Mouse (Mus musculus) frontal cortex, adult 2 months (tissue): ENCODE results near the gene Mypn. TPM values are rescaled to one million over a fixed set of nuclear protein-coding genes. Genes with fewer than 3 reads are reported as not detected.

Experiments
- DNase-seq, 2 experiments: peaks; one replicate each; pipeline ENCODE4 v3.0.0; 2022; ENCODE audit warnings: low spot score in 1 of 2; ENCODE audit errors: extremely low spot score in 1 of 2
- polyA plus RNA-seq: library from polyadenylated mRNA; depleted of rRNA; stranded (reverse); fragments of >200 nt; gene quantifications from 2 replicates; pipeline ENCODE4 v1.2.3, GENCODE M21; 2012; rRNA removed

Gene Mypn
- 1.9 and 2.0 TPM in 2 replicates for polyA plus RNA-seq

DNA sequence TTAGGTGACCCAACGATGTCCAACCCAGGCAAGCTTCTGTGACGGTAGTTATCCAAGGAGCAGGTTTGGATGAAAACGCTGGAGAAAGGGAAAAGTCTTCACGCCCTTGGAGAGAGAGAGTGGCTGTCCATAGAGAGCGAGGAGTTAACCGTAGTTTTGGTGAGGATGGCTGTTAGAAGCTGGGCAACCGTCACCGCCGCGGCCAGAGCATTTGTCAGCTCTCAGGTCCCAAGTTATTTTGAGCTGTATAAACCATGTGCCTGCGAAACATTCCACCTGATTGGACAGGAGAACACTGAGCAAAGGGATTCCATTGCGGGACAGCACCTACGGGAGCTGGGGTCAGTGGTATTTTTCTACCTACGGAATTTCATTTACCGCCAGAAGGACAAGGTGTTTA is at the start of gene Mypn:
Gene Mypn (minus strand): TSS at position 225 of the 400 bp plus-strand sequence.
- no peak for DNase-seq

DNA sequence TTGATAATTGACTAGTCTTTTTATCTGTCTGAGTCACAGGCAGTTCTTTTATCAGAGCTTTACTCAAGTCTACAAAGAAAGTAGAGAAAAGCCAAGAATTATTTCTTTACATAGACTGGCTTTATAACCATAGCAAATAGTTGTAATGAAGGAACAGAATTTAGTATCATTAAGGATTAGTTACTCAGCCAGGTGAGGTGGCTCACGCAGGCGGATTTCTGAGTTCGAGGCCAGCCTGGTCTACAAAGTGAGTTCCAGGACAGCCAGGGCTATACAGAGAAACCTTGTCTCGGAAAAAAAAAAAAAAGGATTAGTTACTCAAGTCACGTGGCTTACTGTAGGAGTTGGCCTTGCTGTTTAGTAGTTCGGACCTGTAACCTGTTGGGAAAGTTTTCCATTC is 44.7 kb upstream of the Mypn start:
- no peak for DNase-seq

DNA sequence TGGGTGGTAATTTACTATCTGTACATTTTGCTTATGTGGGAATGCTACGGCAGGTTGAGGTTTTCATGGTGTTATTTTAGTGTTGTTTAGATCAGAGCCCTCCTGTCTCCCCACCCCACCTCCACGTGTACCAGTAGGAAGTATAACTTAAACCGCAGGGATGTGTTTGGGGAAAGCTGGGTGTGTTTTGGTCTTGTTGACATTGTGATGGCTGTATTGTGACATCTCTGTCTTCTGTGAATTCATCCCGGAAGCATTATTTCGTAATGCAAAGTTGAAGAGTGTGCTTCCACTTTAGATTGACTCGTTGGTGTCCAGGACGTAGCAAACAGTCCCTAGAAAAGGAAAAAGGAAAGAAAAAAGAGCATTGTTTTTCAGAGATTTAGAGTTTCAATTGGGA is 43.7 kb upstream of the Mypn start:
- DNase-seq, result no peak

DNA sequence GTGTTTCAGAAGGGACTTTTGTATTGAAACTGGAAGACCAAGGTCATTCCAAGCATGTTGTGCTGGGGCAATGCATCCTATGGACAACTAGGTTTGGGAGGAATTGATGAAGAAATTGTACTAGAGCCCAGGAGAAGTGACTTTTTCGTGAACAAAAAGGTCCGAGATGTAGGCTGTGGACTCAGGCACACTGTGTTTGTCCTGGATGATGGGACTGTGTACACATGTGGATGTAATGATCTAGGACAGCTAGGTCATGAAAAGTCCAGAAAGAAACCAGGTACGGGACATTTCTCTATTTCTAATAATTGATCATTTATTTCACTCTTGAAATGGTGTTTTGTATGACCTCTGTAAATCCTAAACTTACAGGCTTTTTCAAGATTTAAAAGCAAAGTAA is 42.1 kb upstream of the Mypn start:
- no peak for DNase-seq

DNA sequence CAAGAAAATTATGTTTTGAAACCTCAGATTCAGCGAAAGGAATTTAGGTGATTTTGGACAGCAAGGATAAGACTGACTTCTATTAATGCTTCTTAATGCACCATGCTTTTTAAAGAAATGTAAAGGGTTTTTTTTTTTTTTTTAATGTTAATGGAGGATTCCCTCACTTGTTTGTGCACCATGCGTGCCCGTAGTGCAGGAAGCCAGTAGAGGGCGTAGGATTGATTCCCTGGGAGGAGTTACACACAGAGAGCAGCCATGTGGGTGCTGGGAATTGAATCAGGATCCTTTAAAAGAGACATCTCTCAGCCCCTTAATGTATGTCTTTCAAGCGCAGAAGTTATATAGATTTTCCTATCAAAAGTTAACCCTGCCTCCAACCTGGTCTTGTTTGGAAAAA is 41.0 kb upstream of the Mypn start:
- DNase-seq, result no peak

DNA sequence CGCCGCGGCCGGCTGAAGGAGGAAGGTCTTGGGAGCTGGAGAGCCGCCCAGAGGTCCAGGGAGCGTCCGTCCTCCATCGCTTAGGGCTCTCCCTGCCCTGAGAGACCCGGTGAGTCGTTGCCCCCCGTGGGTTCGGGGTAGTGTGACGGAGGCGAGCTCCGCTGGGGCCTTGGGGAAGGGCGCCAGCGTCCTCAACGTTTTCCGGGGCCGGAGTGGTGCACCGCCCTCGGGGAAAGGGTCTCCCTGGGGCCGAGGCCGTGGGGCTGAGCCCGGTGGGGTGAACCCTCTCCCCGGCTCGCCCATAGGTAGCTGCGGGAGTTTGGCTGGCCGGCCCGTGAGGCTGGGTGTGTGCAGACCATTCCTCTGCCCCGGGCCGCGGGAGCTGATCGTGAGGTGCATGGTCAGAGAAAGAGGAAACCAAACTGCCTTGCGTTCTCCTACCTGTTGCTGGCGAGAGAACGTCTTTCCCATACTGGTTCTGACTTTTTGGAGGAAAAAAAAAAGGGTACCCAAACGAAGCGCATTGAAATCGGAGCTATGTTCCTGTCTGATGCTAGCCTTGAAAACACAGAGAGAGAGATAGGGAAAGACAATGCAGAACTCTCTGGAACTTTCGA is 40.4 kb upstream of the Mypn start:
- no peak for DNase-seq

DNA sequence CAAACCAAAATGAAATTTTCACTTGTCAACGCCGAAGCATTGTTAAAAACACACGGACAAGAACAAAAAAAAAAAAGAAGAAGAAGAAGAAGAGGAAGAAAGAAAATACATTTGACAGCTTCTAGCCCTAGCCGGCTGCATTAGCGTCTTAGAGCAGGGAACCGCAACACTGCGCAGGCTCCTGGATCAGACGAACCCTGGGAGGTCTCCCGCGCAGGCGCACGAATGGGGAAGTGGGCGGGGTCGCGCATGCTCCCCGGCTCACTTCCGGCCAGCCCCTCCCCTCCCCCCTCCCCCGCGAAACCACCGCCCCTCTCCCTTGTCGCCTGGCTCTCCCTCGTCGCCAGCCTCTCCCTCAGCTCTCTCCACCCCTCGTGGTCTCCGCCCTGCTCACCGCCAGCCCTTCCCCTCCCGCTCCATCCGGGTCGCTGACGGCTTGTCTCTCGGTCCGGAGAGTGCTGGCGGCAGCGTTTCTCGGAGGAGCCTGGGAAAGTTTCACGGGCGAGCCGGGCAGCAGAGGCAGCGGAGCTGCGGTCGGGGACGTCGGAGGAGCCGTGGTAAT is 39.8 kb upstream of the Mypn start, which contains the start of gene Herc4:
Gene Herc4 (plus strand): TSS at position 318 of the 562 bp plus-strand sequence.
- peak; percentile 85 to 97 for DNase-seq

DNA sequence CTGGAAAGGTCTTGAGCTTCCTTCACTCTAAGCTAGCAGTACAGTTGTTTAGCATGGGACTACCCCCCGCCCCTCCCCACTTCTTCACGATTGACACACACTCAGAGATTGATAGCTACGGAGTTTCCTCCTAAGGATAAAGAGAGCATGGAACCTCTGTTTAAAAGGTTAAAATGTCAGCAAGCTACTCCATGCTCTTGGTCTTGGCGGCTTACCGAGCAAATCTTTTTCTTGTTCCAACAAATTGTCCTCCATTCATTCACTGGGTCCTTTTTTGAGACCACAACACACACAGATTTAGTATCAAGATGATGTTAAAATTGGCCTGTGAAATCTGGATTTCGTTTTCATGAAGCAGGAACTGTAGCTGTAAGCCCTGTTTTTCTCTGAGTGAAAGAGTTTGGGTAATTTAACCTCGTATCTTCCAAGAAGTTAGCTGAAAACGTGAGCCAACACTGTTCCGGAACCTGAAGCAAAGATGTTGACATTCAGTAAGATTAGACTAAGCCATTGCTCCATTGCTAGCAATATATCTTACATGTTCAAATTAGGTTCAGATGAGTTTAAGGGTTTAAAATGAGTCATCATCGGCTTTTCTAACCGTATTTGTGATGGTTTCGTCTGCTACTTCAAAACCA is 39.2 kb upstream of the Mypn start:
- DNase-seq, result peak in 1 of 2 experiments; percentile 20

DNA sequence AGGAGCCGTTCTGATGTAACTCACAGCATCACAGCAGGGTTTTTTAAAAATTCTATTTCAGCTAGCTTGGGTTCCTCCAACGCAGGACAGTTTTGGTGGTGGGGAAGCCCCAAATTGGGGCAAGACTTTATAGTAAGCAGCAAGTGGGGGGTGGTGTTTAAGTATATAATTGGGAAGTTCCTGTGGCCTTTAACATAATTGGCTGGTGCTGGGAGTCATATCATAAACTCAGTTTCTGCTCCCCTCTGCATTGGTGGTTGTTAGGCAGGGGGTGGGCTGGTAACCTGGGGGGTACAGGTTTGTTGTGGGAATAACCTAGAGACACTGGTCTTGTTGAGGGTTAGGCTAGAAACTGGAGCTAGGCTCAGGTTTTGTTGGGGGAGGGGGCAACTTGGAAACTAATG is 37.1 kb upstream of the Mypn start:
- no peak for DNase-seq

DNA sequence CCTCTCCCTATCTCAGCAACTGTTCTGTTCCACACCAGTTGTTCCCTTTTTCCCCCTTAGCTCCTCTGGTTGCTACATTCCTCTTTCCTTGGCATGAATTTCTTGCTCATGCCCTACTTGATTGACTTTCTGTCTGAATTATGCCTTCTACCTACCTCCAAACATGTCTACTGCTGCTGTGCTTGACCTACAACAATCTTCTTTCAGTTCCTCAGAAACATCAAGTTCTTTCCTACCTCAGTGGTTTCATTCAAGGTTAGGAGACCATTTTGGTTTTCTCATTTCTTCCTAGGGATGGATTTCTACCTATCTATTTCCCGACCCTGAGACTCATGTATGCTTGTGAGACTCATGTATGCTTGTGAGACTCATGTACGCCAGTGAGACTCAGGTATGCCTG is 36.1 kb upstream of the Mypn start:
- DNase-seq, result no peak

DNA sequence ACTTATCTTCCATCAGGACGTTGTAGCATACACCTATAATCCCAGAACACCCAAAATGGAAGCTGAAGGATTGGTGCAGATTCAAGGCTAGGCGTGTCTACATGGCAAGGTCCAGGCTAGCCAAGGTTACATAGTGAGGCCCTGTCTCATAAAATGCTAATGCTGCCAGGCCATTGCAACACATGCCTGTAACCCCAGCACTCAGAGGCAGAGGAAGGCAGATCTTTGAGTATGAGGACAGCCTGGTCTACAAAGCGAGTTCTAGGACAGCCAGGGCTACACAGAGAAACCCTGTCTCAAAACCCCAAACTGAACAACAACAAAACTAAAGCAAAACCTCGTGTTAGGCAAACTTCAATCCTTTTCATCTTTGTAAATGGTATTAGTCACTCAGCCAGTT is 34.3 kb upstream of the Mypn start:
- no peak for DNase-seq

DNA sequence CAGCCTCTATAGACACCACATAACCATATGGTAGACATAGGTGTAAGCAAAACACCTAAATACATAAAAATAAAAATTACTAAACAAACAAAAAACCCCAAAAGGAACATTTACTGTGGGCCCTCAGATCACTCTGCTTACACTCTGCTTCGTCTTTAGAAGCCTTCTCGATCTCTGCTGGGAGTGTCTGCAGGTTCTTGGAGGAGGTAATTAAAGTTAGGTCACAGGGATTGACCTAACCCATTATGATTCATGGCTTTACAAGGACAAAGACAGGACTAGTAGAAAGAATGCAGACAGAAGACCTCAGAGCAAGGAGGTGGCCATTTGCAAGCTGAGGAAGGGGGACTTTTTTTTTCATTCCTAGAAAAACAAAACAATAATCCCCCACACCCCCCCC is 33.5 kb upstream of the Mypn start:
- no peak for DNase-seq

DNA sequence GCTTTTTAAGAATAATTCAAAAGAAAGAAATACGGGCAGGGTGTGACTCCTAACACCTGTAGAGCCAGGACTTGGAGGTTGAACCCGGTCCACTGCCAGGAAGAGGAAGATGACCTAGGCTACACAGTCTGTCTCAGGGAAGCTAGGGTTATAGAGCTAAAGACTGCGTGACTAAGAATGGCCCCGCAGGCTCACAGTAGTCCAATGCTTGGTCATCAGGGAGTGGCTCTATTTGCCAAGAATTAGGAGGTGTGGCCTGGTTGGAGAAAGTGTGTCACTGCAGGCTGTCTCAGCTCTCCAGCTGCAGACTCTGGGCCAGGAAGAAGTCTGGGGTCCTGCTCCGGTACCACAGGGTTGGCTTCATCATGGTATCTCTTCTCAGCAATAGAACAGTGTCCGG is 32.9 kb upstream of the Mypn start:
- no peak for DNase-seq

DNA sequence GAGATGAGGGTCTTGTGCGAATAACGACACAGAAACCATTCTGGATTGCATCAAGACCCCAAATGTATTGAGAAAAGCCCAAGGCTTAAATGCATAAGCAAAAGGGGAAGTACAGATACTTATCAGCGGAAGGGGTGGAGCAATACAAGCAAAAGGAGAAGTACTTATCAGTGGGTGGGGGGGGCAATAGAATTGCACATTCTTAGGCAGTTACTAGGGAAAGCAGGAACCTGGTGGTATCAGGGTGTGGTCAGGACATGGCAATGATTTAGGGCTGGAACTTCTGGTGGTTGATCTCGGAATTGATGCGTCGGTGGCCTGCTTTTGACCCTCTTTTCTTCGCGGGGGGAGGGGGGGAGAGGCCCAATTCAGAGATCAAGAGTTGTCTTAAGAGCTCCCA is 32.1 kb upstream of the Mypn start:
- no peak for DNase-seq

DNA sequence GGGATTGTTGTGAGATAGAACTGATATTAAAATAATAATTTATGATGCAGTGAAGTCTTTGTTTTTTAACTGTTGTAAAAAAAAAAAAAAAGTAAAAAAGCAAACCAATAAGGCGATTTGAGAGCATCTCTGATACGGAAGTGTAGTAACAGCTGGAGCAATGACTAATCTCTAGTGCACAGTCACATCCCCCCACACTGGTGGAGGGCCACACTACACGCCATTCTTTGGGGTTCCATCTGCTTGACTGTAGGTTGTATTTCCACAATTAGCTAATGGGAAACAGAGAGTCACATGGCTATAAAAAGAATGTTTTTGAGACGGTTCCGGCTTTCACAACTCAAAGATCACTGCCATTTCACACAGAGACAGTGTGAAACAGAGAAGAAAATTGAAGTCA is 30.4 kb upstream of the Mypn start:
- peak; percentile 35 to 59 for DNase-seq

DNA sequence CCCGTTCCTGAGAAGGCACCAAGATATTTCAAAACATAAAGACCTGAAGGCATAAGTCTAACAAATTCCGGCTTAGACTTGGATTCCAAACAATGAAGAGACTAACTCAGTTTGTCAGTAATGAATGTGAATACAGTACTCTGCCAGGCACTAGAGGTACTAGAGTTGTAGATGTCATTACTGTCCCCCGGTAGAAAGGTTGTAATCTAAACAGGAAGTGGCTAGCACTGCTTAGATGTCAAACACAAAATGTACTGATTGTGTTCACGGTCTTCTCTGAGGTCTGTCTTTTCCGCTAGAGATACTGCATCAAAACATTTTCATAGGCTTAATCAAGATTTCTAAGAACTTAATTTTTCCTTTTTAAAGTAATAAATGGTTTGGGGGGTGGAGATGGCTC is 27.9 kb upstream of the Mypn start:
- no peak for DNase-seq

DNA sequence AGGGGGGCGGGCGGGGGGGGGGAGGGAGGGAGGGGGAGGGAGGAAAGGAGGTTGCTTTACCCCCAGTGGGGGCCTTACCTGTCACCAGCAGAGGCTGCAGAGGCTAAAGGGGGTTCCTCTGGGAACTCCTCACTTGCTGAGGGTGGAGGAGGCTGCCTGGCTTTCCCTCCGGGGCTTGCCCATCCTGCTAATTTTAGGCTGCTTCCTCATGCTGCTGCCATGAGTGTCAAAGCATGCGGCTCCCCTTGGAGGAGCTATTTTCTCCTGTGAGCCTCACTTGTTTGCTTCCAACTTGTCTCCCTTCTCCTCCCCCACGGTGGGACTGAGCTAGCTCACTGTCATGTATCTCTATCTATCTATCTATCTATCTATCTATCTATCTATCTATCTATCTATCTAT is 27.1 kb upstream of the Mypn start:
- DNase-seq, result peak in 1 of 2 experiments; percentile 53

DNA sequence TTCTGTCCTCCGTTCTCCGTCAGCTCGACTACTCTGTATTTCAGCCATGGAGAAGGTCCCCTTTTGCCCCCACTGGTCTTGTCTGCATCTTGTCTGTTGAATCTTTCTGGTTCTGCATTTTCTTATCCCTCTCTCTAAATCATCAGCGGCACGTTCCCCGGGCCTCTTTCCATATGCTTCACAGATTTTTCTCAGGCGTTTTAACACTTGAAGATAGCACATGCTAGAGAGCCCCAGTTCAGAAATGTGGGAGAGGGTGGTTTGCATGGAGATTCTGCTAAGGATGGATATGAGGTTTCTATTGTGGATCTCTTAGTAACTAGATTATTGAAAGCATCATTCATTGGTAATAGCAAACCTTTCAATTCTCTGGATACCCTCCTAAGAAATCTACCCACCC is 26.5 kb upstream of the Mypn start:
- DNase-seq, result peak in 1 of 2 experiments; percentile 53

DNA sequence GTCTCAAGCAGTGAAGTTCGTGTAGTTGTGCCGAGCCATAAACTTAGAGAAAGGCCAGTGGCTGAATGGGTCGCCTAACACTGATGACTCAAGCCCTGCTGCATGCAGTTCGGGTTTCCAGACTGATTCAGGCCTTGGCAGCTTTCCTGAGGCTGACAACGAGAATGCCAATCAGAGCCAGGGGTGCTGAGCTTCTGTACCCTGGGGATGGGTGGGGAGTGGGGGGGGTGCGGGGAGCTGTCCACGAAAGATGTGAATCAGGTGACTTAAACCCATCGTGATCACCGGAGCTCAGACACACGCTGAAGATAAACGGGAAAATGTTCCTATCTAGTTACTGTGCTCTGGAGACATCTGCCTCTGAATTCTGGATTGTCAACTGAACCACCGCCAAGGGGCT is 20.6 kb upstream of the Mypn start:
- DNase-seq, result no peak

DNA sequence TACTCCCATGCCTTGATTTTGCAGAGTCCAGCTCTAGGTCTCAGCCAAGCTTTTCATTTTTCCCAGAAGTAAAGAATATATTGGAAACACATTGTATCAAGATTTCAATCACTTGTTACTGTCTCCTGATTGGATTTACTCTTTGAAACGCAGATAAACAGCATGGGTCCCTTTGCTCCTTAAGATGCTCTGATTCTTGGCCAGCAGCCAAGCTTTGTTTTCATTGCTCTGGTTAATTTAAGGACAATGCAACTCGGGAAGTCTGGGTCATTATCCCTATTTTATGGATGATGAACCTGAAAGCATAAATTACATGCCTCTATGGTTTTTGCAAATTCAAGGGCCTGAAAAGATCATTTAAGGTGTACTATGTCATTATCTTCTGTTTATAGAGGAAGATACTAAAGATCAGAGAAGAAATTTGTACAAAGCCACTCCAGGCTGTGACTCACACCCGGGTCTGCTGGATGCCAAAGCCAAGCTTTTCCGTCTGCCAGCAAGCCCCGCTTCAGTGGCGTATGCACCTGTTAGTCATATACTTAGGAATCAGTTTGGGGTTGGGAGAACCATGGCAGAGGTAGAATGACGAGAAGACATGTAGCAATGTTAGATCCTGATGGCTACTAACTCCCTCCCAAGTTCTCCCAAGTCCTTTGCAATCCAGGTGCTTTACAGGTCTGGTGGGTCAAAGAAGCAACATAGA is 17.5 kb upstream of the Mypn start:
- peak in 1 of 2 experiments; percentile 28 for DNase-seq

DNA sequence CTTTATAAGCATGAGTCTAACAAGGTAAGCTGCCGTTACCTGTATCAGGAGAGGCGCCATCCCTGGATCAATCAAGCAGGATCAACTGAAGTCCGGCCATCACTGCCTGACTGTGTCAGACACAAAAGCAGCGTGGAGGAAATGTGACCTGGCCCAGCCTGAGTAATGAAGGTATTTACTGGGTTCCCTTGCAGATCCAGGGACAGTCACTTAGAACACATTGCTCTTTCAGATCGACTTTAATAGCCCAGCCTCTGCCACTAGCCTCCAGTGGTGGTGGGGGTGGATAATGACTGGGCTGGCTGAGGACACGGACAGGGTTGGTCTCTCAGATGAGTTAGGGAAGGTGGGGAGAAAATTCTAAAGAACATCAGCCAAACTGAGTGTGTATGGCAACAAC is 5.1 kb upstream of the Mypn start:
- no peak for DNase-seq

DNA sequence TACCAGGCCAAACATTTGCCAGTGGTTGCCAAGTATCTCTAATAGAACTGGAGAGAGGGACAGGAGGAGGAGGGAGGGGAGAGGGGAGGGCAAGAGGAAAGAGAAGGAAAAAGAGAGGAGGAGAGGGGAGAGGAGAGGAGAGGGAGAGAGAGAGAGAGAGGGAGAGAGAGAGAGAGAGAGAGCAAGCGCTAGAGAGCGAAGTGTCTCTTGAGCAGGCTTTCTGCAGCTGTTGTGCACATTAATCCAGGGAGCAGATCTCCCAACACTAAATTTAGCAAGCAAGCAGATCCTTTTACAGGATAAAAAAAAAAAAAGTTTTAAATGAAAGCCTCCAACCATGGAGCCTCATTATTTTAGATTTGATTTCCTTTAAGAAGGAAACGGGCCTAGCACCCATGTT is 750 bp downstream of the Mypn start:
- no peak for DNase-seq
